Mouse (Mus musculus): ENCODE results near the gene Tnp1. TPM values are rescaled to one million over a fixed set of nuclear protein-coding genes. Genes with fewer than 3 reads are reported as not detected.

Tnp1 gene
- not detected for polyA plus RNA-seq (2017; shearing (Covaris generic))

DNA sequence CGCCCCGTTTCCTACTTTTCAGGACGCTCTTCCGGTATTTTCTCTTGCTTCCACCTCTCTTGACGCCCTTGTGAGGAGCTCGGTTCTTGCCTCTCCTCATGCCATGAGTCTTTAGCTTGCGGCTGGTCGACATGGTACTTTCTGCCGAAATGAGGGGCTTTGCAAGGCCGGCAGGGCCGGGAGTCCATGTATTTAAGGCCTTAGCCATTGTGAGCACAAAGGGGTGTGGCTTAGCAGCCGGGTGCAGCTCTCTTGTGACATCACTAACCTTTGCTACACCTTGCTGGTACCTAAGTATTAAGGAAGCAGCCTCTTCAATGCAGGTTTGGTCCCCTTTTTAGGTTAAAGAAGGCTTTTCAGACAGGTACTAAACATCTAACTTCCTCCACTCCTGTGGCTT lies at the start of gene Tnp1:
Gene Tnp1 (minus strand): TSS at position 179 of the 400 bp plus-strand sequence.
- ATAC-seq: no peak

DNA sequence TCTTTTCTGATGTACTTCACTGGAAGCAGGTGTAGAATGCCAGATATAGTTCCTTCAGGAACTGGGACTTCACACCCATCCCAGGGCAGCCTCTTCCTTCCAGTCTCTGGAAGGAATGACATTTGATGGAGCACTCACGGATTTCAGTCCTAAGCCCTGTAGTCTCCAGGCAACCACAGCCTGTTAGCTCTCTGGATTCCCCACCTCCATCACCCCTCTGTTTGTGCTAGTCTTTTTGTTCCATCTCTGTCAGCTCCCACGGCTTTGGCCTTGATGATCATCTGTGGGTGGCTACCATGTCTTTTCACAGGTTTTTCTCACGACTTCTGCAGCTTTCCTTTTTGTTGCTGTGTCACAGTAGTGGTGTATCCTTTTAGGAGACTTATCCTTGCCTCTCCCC lies 48.6 kb upstream of the Tnp1 start:
- ATAC-seq: no peak

DNA sequence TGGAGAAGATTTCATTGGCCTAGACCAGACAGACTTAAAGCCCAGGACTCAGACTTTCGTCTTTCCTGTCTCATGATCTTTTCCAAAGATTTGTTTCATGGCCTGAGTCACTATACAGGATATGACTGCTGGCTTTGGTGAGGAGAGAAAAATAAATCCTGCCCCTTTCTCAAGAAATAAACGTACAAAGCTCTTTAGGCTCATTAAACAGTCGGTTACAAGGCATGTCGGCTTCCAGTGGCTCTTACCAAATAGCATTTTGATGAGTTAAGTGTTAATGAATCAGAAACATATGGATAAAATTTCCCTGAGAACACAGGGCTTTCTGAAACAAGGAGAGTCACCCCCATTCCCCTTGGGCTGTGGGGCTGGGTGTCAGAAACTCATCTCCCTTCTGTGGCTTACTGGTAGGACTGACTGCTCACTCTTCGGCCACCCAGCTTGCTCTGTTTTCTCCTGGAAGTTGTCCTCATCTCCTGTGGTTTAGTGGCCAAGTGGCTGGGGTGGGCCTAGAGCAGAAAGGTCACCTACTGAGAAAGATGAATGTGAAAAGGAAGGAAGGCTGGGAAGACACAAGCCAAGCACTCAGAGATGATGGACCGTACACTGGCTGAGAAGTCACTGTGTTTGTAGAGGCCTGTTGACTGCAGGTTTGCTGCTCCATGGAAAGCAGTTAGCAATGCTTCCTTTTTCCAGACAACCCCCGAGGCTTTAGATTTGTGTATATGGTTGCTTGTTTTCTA lies 46.0 kb upstream of the Tnp1 start:
- no peak for ATAC-seq

DNA sequence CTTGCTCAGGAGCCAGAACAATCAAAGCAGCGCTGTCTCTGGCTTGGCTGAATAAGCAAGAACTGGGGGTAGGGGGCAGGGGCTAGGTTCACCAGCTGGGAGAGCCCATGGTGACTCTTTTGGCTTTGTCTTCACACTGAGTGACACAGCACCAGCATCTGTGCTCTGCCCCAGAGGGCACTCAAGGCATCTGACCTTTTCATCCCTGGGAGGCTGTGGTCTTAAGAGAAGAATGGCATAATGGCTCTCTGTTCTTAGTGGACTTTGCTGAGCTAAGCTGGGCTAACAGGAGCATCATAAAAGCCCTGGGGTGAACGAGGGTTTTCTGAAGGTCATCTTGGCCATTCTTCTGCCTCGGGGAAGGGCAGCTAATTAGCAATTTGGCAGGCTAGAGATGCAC lies 44.6 kb upstream of the Tnp1 start:
- ATAC-seq: no peak

DNA sequence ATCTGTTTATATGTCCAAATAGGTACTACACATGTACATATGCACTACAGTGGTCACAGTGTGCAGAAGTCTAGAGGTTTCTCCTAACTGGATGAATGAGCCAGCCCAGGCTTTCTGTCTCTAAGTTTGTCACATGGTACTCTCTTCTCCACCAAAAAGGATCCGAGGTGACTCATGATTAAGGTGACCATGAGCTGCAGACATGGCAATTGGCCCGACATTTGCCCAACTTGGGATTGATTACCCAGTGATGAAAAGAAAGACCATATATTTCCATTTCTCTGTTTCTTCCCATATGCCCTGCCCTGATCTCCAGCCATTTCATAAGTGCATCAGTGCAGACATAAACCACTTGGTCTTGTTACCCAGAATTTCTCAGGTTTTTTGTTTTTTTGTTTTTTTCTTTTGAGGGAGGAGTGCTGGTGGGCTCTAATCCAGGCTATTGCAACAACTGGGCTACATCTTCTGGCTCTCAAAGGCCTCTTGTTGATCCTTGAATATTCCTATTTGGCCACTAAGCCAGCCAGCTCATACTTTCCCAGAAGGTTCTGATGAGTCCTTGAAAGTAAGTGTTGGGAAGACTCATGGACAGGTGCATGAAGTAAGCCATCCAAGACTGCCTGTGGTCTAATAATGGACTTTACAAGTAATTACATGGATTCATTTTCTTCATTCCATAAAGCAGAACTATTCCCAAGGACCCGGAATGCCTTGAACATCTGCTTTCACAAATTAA lies 40.7 kb upstream of the Tnp1 start:
- no peak for ATAC-seq

DNA sequence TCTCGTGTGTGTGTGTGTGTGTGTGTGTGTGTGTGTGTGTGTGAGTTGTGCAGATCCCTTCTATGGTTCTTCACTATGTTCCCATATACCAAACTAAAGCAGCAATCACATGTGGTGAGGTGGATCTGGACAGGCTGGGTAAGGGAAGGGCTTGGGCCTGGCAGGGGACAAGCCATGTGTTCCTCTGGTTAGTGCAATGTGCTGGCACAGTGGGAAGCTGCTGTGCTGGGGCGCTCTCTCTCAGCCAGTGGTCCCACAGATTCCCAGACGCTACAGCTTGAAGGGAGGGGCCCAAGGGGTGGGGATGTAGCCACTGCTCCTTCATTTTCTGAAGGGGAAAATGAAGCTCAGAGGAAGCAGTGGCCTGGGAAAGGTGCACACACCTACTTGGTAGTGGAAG lies 40.1 kb upstream of the Tnp1 start:
- no peak for ATAC-seq

DNA sequence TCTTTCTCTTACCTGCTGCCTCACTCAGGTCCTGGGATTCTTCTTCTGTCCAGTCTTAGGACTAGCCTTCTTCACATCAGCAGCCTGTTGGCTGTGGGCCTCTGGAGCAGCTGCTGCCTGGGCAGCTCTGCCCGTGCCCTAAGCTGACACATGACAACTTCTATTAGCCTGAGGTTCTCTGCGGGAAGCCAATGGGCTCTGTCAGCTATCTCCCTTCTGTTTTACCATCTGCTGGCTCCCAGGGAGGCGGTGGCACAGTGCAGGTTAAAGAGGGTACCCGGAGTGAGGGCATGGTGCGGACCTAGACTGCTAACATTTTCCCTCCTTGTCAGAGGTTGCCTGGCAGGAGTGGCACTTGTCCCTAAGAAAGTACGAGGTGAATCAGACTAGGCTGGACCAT lies 39.5 kb upstream of the Tnp1 start:
- no peak for ATAC-seq

DNA sequence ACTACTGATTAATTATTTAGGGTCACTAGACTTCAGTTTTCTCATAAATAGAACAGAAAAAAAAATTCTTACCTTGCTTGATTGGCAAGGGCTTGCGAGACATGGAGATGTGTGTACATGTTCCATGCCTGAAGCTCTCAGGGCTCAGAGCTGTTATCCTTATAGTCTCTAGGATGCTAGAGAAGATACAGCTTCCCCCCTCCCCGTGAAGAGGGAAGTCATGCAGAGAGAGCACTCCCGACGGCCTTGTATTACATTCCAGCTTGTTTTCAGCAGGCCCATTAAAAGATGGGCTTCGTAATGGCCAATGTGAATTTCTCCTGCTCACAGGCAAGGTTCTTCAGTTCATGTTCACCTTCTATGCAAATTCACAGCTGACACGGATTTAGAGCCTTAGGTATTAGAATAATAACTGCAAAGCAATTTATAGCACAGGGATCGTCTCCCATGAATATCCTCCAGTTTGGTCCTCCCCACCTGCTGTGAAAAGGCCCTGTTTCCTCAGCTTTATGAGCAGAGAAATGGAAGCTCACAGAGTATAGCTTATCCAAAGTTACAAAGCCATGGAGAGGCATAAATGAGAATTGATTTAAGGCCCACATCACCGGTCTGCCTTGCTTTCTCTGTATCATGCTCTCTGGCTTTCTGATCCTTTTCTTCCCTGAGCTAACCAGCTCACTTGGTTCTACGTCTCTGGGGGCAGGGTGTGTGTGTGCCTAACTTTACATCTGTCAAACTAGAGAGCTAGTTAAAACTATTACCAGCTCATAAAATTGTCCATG lies 38.0 kb upstream of the Tnp1 start:
- ATAC-seq: no peak

DNA sequence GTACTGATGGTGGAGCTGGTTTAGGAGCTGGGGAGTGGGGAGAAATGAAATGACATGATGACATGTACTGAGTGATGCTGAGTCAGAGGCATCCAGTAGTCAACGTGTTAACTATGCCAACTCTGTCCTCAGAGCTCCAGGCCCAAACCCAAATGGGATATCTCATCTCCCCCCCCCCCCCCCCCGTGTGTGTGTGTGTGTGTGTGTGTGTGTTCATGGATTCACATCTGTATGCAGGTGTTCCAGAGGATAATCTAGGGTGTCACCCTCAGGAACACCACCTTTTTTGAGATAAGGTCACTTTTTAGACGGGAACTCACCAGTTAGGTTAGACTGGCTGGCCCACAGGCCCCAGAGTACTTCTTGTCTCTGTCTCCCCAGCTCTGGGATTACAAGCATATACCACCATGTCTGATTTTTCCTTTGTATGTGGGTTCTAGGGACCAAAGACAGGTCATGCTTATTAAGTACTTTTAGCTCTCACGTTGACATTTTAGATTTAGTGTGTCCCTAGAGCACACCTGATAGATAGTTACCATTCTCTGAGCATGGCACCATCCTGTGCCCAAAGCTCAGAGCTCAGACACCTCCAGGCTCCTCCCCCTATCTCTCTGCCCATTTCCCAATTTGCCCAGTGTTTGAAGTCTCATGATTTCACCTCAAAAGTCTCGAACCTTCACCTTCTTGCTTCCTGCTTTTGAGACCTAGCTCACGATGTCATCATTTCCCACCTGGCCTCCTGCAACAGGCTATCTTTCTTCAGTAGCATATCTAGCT lies 31.4 kb upstream of the Tnp1 start:
- no peak for ATAC-seq

DNA sequence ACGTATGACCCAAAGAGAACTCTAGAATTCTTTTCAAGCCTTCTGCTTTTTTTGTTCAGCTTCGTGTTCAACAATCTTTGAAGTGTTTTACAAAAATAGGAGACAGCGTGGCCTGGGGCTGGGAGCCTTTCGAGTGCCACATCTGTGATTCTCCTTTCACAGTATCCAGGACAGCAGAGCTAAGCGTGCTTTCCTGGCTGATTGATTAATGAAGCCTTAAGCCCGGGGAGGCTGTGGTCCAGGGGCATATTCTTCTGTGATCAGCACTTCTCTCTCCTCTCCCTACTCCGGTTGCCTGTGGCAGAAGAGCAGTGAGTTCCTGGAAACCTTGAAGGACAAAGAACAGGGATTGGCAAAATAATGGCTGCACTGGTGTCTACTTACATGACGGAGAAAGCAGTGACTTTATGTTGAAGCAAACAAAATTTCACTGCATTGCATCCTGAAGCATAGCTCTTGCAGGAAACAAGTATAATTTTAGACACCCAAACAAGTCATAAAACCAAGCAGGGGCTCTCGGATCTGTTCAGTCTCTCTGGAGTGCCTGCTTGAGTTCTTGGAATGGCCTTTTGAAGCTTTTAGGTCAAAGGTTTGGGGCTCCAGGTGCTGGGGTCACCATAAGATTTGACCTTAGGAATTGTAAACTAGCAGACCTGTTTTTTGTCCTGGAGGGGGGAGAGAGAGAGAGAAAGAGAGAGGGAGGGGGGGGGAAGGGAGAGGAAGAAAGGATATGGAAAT lies 30.4 kb upstream of the Tnp1 start:
- ATAC-seq: no peak

DNA sequence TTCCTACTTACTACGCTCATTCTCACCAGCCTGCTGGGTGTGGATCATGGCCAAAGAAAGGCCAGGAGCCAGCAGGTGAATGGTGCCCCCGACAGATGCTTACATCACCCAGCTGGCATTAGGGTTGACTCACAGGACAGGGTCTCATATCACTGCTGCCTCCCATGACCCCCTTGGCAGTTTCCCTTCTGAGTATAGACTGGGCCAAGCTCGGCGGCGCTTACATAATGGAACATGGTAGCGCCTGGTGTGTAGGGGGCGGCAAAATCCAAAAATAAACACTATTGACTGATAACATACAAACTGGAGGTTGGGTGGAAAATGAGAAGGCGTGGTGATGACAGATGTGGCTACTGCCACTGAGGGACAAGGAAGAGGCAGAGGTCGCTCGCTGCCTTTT lies 28.0 kb upstream of the Tnp1 start:
- no peak for ATAC-seq

DNA sequence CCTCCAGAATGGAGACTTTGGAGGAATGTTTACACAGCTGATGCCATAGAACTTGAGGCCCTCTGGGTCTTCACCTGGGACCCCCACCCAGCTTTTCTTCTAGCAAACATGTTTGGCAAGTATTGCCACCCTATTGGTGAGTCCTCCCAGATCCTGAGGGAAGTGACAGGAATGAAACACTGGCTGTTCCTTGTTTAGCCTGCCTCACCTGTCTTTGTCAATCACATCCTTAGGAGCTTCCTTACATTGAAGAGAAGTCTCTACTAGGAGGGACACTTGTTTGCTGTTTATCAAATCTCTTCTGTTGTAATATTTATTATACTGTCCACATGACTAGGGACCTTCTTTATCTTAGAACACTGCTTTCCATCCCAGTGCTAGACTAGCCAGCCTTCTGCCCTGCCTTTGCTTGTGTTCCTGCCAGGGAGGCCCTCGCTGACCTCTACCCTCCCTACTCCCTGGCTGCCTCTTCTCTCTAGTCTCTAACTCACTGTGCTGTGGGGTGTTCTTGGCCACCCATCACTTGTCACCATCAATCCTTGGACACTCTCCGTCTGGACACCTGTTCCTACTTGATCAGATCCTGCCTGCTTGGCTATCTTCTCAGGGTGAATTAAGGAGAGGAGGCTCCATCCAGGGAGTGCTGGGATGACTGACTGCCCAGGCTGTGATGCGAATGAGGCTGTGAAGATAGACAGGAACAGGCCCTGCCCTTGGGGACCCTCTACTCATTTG lies 25.1 kb upstream of the Tnp1 start:
- ATAC-seq: no peak

DNA sequence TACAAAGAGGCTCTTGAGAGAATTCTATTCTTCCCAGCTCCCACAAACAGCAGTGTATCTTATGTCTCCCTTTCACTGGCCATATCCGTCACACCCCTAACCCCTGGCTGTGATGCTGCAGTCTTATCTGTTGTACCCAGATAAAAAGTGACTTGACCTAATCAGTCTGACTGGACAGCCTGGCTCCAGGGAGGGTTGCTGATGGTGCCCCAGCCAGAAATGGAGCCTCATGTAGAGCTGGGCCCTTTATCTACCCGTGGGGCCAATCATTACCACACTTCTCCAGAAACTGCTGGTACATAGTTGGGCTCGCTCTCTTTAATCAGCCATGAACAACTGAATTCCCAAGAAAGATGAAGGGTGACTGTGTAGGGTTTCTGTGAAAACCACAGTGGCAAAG lies 22.8 kb upstream of the Tnp1 start:
- no peak for ATAC-seq

DNA sequence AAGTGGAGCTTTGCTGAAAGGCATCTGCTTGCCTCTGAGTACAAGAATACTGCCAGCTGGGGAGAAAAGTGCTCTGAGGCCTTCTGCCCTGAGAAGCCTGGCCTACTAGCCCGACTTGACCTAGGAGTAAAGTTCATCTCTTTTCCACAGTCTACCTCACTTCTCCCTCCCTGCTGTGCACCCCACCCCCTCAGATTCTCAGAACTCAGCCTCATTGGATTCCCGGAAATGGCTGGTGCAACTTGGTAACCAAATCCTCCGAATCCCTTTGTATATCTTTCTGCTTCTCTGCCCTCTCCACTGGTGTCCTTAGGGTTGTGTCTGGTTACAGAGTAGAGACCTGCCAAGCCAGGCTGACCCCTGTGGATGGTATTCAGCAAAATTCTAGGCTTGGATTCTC lies 20.8 kb upstream of the Tnp1 start:
- no peak for ATAC-seq

DNA sequence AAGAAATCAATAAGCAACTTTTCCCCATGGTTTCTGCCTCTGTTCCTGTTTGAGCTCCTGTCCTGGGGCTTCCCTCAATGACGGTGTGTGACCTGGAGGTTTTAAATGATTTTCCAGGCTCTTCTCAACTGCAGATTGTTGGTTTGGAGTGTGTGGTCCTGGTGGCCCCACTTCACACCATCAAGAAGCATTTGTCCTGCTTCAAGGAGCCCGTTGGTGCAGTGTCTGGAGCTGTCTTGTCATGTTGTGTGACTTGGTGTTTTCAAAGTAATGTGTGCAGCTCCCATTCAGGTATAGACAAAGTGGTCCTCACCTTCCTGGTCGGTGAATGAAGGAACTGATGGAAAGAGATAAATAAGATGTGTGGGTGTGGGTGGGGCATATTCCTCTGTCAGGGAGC lies 20.0 kb upstream of the Tnp1 start:
- ATAC-seq: no peak

DNA sequence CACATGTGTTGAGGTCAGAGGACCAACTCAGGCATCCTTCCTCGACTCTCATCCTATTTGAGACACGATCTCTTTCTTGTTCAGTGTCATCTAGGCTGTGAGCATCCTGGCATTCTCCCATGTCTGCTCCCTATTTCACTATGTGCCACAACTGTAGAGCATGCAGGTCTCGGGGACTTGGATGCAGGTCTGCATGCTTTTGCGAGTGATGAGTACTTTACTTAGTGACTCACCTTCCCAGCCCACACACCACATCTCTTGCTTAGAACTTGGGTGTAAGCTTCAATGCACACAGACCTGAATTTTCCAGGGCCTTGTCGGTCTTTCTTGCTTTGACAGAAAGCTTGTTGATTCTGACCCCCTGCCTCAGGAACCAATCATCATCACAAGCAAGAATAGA lies 16.8 kb upstream of the Tnp1 start:
- no peak for ATAC-seq

DNA sequence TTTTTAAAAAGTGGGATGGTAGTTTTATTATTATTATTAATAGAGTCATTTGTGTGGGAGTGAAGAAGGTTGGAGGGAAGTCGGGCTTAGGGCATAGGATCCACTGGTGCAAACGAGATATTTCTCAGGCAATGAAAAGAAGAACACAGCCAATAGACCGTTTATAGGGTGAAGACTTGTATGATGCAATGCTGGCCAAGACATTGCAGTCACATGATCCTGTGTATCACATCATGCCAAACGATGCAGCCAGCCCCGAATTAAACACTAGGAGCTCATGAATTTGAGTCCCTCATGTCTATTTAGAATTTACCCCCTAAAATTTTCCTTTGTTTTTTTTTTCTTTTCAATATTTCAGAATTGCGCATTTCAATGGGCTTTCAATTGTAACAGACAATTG lies 13.0 kb upstream of the Tnp1 start:
- ATAC-seq: no peak

DNA sequence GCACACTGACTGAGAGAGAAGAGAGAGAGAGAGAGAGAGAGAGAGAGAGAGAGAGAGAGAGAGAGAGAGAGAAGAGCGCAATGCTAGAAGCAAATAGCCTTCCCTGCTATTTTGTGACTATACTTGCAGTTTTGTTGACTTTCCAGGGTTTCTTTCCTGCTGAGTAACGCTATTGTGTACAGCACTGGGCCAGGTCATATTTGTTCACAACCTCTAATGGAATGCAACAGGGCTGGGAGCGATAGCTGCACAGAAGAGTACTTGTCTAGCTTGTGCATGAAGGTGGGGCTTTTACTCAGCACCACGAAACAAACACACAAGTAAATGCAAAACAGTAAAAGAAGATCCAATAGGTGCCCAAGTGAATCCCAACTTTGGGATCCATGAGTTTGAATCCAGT lies 11.7 kb upstream of the Tnp1 start:
- ATAC-seq: no peak

DNA sequence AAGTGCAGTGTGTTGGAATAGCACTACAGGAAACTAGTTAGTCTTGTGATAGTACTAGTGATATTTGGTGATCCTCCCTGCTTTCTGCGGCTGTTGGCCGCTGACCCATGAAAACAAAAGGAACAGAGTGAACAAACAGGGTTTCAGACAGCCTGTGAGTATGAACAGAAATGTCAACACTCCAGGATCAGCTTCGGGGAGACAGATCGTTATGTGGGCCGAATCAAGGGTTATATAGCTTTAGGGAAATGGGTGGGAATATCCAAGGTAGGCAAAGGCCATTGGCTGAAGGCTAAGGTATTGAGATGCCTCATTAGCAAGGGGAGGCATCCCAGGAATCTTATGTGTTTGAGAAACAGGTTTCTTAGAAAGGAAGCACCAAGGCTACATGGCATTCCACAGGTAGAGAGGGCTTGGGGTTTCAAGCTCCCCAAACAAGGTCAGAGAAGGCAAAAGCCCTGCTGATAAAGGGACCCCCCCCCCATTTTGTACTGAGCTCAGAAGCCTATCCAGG lies 11.1 kb upstream of the Tnp1 start:
- no peak for ATAC-seq

DNA sequence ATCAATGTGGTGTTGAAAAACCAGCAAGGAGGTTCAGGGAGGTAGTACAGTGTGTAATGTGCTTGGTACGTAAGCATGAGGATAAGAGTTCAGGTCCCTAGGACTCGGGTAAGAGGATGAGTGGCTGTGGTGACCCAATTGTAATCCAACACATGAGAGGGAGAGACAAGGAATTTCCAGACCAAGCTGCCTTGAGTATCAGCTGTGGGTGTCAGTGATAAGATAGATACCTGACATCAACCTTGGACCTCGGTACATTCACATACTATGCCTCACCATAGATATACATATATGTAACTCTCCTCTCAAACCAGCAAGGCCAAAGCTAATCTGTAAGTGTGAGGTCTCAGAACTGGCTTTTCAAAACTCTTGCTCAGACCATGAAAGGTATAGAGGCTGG lies 10.4 kb upstream of the Tnp1 start:
- ATAC-seq: no peak

DNA sequence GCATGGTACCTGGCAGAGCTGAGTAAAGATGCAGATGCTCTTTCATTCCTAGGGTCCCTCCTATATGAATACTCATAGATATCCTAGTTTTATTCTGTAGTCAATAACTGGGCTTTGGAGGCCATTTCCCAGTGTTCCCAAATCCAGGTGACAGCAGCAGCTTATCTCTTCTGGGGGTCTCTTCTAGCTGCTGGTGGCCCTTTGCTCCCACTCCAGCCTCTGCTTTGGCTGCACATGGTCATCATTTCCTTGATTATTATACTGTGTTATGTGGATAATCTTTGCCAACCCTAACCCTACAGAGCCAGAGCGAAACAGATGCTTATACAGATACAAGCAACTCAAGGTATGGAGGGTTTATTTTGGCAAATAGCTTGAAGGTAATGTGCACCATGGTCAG lies 8.9 kb downstream of the Tnp1 start:
- ATAC-seq: no peak

Measured in activated CD4-positive, CD25-positive, alpha-beta regulatory T cell, adult 4 months (primary cell).